Mouse (Mus musculus) spleen, postnatal 36 days (tissue): ENCODE data around the gene Rfxank.

Experiments used
- DNase-seq, 2 experiments: peaks; one replicate each; pipeline ENCODE4 v3.0.0; 2022; ENCODE audit warnings: low spot score in 2 of 2, mixed read lengths in 1 of 2

Rfxank gene

DNA sequence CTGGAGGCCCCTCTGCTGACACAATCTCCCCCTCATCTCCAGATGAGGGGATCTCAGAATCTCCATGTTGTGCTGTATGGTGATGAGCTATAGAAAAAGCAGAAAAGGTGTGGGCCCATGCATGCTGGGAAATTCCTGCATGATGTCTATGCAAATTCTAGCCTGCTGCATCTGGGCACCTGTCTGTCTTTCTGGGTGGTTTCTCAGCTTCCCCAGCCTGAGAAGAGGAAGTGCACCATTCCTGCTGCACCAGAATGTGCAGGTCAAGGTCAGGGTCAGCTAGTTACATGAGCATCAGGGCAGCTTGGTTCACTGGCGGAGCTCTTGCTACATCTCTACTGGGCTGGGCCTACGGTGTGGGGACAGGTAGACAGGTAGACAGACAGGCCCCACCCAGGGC, 28.5 kb downstream of the Rfxank start:
- DNase-seq, result peak; percentile 30 to 31

DNA sequence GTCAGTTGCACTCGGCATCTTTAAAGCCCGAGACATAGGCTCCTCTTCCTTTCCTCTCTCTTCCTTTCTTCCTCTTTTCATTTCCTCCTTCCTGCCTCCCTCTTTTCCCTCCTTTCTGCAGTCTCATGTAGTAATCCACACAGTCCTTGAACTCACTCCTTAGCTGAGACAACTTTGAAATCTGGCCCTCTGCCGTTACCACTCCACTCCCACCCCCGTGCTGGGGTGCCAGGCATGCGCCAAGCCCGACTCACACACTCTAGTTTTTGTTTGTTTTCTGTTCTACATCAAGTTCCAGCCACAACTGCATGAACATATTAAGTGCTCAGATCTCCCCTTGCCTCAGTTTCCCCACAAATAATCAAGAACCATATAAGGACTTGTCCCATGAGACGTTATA, 34.0 kb downstream of the Rfxank start:
- no peak for DNase-seq

DNA sequence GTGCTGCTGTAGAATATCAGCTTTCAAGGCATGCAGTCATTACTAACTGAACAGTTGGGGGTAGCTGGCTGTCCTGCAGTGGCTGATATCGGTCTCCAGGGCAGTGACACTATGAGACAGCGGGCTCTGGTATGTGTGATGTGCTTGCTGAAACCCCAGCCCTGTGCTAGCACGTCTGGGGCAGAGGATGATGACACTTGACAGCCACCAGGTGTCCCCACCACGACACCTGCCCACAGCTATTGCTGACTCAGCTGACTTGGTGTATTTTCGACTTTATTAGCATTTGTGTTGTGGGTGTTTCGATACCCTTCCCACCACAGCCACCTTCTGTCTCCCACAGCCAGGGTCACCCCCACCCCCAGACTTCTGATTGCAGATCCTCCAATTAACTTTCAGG, 34.4 kb downstream of the Rfxank start:
- peak; percentile 47 to 55 for DNase-seq

DNA sequence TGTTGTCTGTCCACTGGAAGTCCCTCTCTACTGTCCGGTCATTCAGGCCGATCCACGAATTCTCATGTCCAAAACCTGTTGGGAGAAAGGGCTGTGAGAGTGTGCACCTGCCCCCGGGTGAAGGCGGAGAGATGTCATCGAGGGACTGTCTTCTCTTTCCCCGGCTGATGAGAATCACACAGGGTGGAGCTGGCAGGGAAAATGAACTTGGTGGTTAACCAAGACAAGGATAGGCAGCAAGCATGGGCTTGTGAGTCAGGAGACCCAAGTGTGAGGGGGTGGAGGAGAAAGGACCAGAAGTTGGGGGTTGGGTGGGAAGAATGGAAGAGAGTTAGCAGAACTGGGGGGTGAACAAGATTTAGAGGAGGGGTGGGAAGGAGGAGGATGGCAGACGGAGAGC, 38.7 kb downstream of the Rfxank start:
- no peak for DNase-seq

DNA sequence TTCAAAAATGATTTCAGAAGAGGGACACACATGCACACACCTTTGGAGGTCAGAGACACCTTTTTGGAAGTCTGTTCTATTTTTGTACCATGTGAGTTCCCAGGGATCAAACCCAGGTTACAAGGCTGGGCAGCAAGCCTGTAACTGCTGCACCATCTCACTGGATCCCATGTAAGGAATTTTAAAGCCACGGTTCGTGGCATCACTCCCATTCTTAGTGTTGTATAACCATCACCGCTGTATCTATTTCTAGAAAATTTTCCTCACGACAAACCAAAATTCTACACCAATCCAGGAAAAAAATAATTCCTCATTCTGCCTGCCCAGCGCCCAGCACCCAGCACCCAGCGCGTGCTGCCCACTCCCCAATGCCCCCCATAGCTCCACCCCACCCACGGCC, 39.7 kb downstream of the Rfxank start:
- no peak for DNase-seq

DNA sequence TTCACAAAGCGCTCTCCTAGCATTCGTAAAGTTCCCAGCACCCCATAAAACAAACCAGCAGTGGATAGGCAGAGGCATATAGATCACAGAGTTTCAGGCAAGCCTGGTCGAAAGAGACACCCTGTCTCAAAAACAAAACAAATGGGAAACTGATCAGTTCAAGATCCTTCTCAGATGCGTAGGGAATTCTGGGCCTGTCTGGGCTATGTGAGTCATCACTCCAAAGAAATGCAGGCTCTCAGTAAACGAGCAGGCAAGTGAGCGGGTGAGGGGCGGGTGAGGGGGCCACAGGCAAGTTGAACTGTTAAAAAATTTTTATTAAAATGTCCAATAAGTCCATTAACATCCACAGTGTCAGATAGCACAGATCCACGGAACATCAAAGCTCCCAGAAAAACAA, 46.2 kb downstream of the Rfxank start:
- no peak for DNase-seq

DNA sequence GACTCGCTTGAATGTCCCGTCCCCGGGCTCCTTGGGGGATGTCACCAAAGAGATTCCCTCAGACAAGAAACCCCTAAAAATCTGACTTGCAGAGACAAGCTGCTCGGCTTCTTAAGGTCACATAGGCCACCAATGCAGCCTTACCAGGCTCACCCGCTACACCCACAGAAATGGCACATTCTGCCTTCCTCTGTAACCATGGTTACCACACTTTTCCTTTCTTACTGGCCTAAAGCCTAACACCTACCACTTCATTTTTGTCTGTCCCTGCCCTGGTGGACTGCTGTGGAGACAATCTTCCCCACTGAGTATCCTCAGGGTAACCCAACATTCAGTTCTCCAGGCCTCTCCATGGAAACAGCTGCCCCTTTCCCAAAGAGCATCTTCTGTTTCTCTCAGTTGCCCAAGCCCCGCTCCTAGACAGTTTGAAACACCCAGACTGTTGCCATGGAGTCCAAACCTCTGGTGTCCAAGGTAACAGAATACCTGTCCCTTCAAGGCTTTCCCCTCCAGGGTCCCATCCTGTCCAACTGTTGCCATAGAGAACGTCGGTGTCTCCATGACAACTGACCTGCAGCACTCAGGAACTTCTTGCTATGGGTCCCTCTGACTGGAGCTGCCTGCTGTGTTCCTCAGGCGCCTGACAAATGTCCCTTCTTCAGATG, 49.5 kb downstream of the Rfxank start:
- DNase-seq, result no peak

DNA sequence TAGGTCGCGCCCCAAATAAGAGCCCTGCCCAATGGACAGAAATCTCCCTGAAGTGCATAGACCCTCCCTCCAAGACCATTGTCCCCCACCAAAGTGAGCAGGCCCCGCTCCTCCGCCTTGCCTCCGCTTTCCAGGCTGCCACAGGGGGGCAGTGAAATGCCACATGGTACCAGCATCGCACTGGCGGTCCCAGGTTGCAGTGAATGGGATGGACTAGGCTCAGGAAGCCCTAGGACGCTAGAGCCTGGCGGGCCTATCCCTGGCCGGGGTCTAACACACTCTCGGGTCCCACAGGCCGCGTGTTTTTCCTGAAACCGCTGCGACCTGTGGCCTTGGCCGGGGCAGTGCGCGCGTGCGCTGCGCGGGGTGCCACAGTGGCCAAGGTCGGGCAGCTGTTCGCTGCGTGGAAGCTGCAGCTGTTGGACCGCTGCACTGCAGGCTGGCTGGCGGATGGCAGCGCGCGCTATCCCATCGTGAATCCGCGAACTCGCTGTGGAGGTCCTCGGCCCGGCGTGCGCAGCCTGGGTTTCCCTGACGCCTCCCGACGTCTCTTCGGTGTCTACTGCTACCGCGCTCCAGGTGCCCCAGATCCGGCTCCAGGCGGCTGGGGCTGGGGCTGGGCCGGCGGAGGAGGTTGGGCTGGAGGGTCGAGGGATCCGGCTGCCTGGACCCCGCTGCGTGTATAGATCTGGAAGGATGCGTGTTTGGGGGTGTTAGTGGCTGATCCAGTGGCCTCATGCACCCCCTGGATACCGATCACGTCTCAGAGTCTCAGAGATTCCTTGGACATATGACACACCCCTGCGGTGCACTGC, 50.9 kb downstream of the Rfxank start:
- DNase-seq, result no peak

DNA sequence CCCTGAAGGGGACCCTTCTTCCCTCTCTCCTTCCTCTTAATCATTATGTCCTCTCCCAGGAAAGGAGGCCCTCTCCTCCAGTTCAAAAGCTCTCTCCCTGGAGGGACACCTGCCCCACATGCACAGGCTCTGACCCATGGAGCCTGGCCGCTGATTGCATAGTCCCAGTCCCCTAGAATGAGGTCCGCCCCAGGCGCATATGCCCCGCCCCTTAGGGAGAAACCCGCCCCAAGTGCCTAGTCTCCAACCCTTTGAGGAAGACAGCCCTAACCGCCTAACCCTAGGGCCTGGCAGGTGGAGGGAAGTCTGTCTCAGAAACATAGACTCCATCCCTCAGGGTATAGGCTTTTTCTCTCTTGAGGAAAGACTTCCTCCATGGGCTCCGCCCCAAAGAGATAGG, 51.7 kb downstream of the Rfxank start:
- no peak for DNase-seq

DNA sequence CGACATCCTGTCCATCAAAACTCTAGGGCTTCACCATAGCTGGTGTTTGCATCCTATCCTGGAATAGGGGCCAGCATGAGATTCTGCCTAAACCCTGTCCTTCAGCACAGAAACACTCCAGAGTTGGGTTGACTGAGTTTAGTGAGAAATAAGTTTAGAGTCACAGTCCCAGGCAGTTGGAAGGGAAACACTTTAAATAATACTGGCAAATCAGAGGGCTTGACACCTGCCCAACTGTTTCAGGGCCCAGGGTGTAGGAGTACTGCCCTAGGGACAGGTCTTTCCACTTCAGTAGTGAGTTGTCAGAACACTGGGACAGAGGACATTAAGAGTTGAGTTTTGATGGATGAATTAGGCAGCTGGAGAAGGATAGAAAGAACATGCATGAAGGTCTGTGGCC, 52.8 kb downstream of the Rfxank start:
- DNase-seq, result no peak

DNA sequence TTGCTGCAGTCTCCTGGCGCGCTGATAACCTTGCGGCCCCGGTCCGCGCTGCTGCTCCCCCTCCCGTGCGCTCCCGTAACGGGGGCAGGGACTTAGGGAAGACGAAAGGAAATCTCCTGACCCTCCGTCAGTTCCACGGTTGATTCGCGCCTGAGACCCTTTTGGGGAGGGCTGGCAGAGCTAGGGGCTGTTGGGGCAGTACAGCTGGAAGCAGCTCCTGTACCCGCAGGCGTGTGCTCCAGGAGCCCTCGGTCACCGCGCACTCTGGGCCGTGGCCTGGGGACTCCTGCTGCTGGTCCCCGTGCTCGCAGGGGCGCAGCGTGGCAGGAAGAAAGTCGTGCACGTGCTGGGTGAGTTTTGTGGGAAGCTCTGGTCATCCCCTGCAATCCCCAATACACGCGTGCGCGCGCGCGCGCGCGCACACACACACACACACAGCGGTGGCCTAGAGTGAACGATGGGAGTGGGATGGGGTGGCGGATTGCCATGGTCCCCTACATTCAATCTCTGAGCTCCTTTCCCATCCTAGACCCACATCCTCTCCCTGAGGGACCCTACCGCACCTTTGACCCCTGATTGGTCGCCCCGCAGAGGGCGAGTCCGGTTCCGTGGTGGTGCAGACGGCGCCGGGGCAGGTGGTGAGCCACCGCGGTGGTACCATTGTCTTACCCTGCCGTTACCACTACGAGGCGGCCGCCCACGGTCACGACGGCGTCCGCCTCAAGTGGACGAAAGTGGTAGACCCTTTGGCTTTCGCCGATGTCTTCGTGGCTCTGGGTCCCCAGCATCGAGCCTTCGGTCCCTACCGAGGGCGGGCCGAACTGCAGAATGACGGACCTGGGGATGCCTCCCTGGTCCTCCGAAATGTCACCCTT, 54.5 kb downstream of the Rfxank start:
- no peak for DNase-seq

DNA sequence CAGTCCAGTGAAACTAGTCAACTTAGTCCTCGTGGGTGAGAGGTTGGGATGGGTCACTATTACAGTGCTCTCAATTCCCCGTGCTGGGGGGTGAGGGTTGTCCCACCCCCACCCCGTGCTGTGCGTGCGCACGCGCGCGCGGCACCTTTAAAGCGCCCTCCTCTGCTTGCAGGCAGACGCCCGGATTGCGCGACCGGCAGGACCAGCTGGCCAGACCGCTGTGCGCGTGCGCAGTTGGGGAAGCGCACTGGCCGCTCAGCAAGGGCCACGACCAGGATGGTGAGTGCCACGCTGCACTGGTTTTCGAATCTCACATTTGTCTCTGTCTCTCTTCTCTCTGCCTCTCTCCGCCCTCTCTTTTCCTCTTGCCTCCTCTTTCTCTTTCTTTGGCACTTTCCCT, 55.7 kb downstream of the Rfxank start, which contains the start of gene Hapln4:
Gene Hapln4 (plus strand): TSS at position 173 of the 400 bp plus-strand sequence.
- DNase-seq, result no peak

DNA sequence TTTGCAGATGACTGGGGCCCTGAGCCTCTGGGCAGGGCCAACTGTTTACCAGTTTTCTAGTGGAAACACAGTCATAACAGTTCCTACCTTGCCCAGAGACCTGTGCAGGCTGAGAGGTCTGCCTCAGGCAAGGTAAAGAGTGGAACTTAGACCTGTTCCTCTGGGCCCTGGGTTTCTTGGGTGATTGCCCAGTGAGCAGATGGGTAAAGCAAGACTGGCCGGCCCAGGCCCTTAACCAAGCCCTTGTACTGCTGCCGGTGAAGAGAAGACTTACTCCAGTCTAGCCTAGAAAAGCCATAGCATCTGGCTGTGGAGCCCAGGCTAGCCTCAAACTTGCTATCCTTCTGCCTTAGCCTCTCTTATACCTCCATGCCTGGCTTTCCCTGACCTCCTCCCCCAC, 57.0 kb downstream of the Rfxank start:
- DNase-seq, result no peak
